Mouse (Mus musculus) limb, embryonic 14.5 days (tissue): ENCODE data around the gene Cdk8. TPM values are rescaled to one million over a fixed set of nuclear protein-coding genes. Genes with fewer than 3 reads are reported as not detected.

Experiments used
- ATAC-seq: fragments of 200-750 bp; cut with Nextera tagmentation; 2 replicates; pipeline ENCODE4 v1.8.0; 2017; ENCODE audit warnings: low read depth, moderate number of reproducible peaks, moderate TSS enrichment; ENCODE audit not compliant: low FRiP score
- DNase-seq: peaks from one replicate; pipeline ENCODE4 v3.0.0-alpha.2; 2015; ENCODE audit warnings: low spot score
- H3K27ac ChIP-seq: fragments of 300-500 bp; sonication (generic); replicated peaks from 2 replicates; pipeline ENCODE4 v1.5.1; 2014; ENCODE audit warnings: low read depth, mild to moderate bottlenecking, low read length, moderate library complexity, mixed read lengths
- H3K27me3 ChIP-seq: fragments of 300-500 bp; sonication (generic); 2 replicates; pipeline ENCODE4 v1.6.1; 2014; ENCODE audit warnings: low read length, mixed read lengths; ENCODE audit not compliant: control insufficient read depth, insufficient read depth
- H3K36me3 ChIP-seq: fragments of 300-500 bp; sonication (generic); 2 replicates; pipeline ENCODE4 v1.6.1; 2014; ENCODE audit warnings: mild to moderate bottlenecking, low read length, moderate library complexity, mixed read lengths; ENCODE audit not compliant: control insufficient read depth, insufficient read depth
- H3K4me1 ChIP-seq: fragments of 300-500 bp; sonication (generic); 2 replicates; pipeline ENCODE4 v1.6.1; 2014; ENCODE audit warnings: antibody characterized with exemption, low read length, mixed read lengths; ENCODE audit not compliant: control insufficient read depth, insufficient read depth
- H3K4me2 ChIP-seq: fragments of 300-500 bp; sonication (generic); replicated peaks from 2 replicates; pipeline ENCODE4 v1.6.1; 2014; ENCODE audit warnings: low read depth, mild to moderate bottlenecking, low read length, moderate library complexity; ENCODE audit not compliant: severe bottlenecking
- H3K4me3 ChIP-seq: fragments of 300-500 bp; sonication (generic); replicated peaks from 2 replicates; pipeline ENCODE4 v1.5.1; 2014; ENCODE audit warnings: low read length
- H3K9ac ChIP-seq: fragments of 300-500 bp; sonication (generic); 2 replicates; pipeline ENCODE4 v1.6.1; 2014; ENCODE audit warnings: mild to moderate bottlenecking, low read depth, low read length, moderate library complexity; ENCODE audit not compliant: severe bottlenecking
- H3K9me3 ChIP-seq: fragments of 300-500 bp; sonication (generic); 2 replicates; pipeline ENCODE4 v1.6.1; 2016; ENCODE audit warnings: low read length; ENCODE audit not compliant: control insufficient read depth
- POLR2A ChIP-seq: fragments of 200-500 bp; IDR thresholded peaks from 2 replicates; pipeline ENCODE4 v1.8.0; 2012; ENCODE audit warnings: inconsistent platforms, mild to moderate bottlenecking, moderate library complexity, borderline replicate concordance; ENCODE audit not compliant: insufficient read depth, insufficient read length; ENCODE audit errors: extremely low read depth
- WGBS: fragments of 180-500 bp; shearing (Covaris S2); extraction: QIAGEN DNeasy Blood & Tissue Kit; methylation state at CpG from one replicate; pipeline ENCODE4 v1.1.7; 2014; 5-methylcytosine and 5-hydroxymethylcytosine counted together
- polyA plus RNA-seq, 2 experiments: library from polyadenylated mRNA; depleted of rRNA in 1 of 2; stranded (reverse) in 1 of 2; unstranded in 1 of 2; fragments of >200 nt; fragmentation: Nextera tagmentation in 1 of 2; extraction: Ambion mirVana in 1 of 2; gene quantifications; 2 replicates each; pipeline versions ENCODE4 v1.2.1 to v1.2.3; 2012 to 2014

Gene Cdk8
- polyA plus RNA-seq, 2 experiments, result 27.1 to 68.3 TPM

GRCm38 (mm10) chr5:146221722-146222121 lies 9.3 kb upstream of the Cdk8 start:
- Histone ChIP-seq H3K27me3 (no peaks in the 10 kb centered on the region), H3K4me3 (peak overlapping the region; percentile 79), H3K9me3 (no peaks in the 10 kb centered on the region), H3K27ac (peak overlapping the region; percentile 96), H3K4me2 (peak overlapping the region; percentile 67), H3K4me1 (no peaks in the 10 kb centered on the region), H3K36me3 (peaks cover 26% of the 10 kb centered on the region), H3K9ac (peak overlapping the region; percentile 88)
- DNase-seq, result no peak
- no peak for TF ChIP-seq POLR2A
- no peak for ATAC-seq
- 30% methylated on average over 6 of the region's 6 CpGs for WGBS

GRCm38 (mm10) chr5:146223786-146224185 lies 7.2 kb upstream of the Cdk8 start:
- TF ChIP-seq POLR2A, result no peak

DNA sequence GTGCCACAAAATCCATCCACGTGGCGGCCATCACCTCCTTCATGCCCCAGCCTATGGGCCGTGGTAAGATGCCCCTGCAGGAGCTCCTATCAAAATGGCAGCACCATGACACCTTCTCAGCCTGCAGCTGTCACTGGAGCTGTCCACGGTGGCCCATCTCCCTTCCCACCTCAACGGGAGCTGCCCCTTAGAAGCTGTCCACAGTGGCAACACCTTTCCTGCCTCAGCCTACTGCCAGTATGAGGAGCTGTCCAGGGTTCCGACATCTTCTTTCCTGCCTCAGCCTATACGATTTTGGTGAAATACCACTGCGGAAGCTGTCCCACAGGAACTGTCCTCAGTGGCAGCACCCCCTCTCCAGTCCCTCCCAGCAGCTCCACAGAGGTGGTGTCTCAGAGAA lies 3.5 kb upstream of the Cdk8 start:
- TF ChIP-seq POLR2A, result no peak
- WGBS, result 83% methylated on average over 8 of the region's 8 CpGs
- Histone ChIP-seq H3K4me1 (0 out of 2 replicates have a peak, but pooled peaks cover 4% of the 10 kb centered on the region), H3K4me2 (no peak overlapping the region), H3K9ac (no peak overlapping the region), H3K4me3 (no peak overlapping the region), H3K9me3 (no peaks in the 10 kb centered on the region), H3K27me3 (no peaks in the 10 kb centered on the region), H3K36me3 (no peaks in the 10 kb centered on the region), H3K27ac (no peak overlapping the region)
- ATAC-seq, result no peak
- no peak for DNase-seq

More at GRCm38 (mm10) chr5:146223786-146224185, 7.2 kb upstream of the Cdk8 start:
- Histone ChIP-seq H3K4me2 (no peak overlapping the region), H3K9ac (no peak overlapping the region), H3K4me3 (no peak overlapping the region), H3K4me1 (no peaks in the 10 kb centered on the region), H3K9me3 (no peaks in the 10 kb centered on the region), H3K36me3 (peaks cover 7% of the 10 kb centered on the region; the same call in 1 of the 2 replicates), H3K27ac (no peak overlapping the region), H3K27me3 (no peaks in the 10 kb centered on the region)
- DNase-seq, result peak; percentile 8
- WGBS, result 84% methylated on average over 5 of the region's 5 CpGs
- no peak for ATAC-seq

DNA sequence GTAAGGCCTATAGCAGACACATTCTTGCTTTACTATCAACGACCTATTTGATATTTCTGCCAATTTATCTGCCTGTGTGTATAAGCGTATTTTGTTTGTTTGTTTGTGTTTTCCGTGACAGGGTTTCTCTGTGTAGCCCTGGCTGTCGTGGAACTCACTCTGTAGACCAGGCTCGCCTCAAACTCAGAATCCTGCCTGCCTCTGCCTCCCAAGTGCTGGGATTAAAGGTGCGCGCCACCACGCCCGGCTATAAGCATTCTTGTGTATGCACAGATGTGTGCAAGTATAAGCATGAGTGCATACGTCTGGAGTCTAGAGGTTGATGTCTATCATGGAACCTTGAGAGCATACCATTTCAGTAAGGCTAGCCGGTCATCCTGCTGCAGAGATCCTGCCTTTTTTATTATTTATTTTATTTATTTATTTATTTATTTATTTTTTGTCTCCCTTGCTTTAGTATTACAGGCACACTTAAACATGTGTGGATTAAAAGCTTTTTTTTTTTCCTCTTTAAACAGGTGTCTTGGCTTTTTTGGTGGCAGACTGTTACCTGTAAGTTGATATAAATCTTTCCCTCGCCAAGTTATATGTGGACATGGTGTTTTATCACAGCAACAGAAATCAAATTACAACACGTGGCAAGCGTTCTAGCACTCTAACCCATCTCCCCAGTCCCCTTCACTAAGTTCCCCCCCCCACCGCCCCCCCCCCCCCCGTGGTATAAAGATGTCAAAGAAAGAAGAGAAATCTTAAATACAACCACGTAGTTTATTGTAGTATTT lies 970 bp upstream of the Cdk8 start:
- Histone ChIP-seq H3K4me1 (peaks cover 4% of the 10 kb centered on the region; the same call in 1 of the 2 replicates), H3K27ac (peak overlapping the region; percentile 96), H3K9me3 (no peaks in the 10 kb centered on the region), H3K4me2 (peak overlapping the region; percentile 85), H3K27me3 (no peaks in the 10 kb centered on the region), H3K36me3 (no peaks in the 10 kb centered on the region), H3K9ac (peak overlapping the region; percentile 89), H3K4me3 (peak overlapping the region; percentile 77)
- WGBS, result 56% methylated on average over 17 of the region's 17 CpGs
- ATAC-seq, result no peak
- TF ChIP-seq POLR2A, result no peak
- peak; percentile 8 for DNase-seq

DNA sequence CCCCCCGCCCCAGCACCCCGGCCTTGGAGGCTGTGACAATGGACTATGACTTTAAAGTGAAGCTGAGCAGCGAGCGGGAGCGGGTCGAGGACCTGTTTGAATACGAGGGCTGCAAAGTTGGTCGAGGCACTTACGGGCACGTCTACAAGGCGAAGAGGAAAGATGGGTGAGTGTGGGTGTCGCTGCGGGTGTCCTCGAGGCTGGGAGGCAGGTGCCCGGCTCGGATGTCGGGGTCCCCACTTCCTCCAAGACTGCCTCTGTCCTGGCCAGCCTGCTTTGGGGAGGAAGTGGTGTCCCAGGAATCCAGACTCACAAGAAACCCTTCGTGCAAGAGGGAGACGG lies 596 bp downstream of the Cdk8 start:
- peak overlapping the region; percentile 77 for H3K4me3 ChIP-seq
- H3K27me3 ChIP-seq, result no peaks in the 10 kb centered on the region
- peaks cover 4% of the 10 kb centered on the region; the same call in 1 of the 2 replicates for H3K4me1 ChIP-seq
- ATAC-seq (no peak), DNase-seq (no peak)
- under 1% methylated on average over 19 of the region's 19 CpGs for WGBS
- no peaks in the 10 kb centered on the region for H3K9me3 ChIP-seq
- peak overlapping the region; percentile 96 for H3K27ac ChIP-seq
- TF ChIP-seq POLR2A, result no peak
- H3K4me2 ChIP-seq, result peak overlapping the region; percentile 85
- peak overlapping the region; percentile 89 for H3K9ac ChIP-seq
- no peaks in the 10 kb centered on the region for H3K36me3 ChIP-seq
